Mouse (Mus musculus) heart, embryonic 11.5 days (tissue): ENCODE data around the gene Dclre1c. TPM values are rescaled to one million over a fixed set of nuclear protein-coding genes. Genes with fewer than 3 reads are reported as not detected.
"Not testable (repeated sequence)": the region's sequence is repeated elsewhere in the genome, so short reads cannot be mapped to it uniquely, and the experiment has no call there.

ENCODE experiments used
- ATAC-seq: fragments of 200-750 bp; cut with Nextera tagmentation; replicated peaks from 2 replicates; pipeline ENCODE4 v1.8.0; 2017; ENCODE audit warnings: moderate library complexity; ENCODE audit not compliant: insufficient number of reproducible peaks, low FRiP score, low TSS enrichment
- H3K27ac ChIP-seq: fragments of 300-500 bp; sonication (generic); 2 replicates; pipeline ENCODE4 v1.5.1; 2014; ENCODE audit warnings: mild to moderate bottlenecking, low read depth, low read length
- H3K27me3 ChIP-seq: fragments of 300-500 bp; sonication (generic); 2 replicates; pipeline ENCODE4 v1.6.1; 2014; ENCODE audit warnings: mild to moderate bottlenecking, low read length, mixed read lengths; ENCODE audit not compliant: control insufficient read depth, insufficient read depth
- H3K36me3 ChIP-seq: fragments of 300-500 bp; sonication (generic); 2 replicates; pipeline ENCODE4 v1.6.1; 2014; ENCODE audit warnings: mild to moderate bottlenecking, low read length, moderate library complexity, mixed read lengths; ENCODE audit not compliant: control insufficient read depth, insufficient read depth
- H3K4me1 ChIP-seq: fragments of 300-500 bp; sonication (generic); 2 replicates; pipeline ENCODE4 v1.6.1; 2014; ENCODE audit warnings: low read length; ENCODE audit not compliant: control insufficient read depth, insufficient read depth
- H3K4me2 ChIP-seq: fragments of 300-500 bp; sonication (generic); 2 replicates; pipeline ENCODE4 v1.6.1; 2014; ENCODE audit warnings: mild to moderate bottlenecking, moderate library complexity
- H3K4me3 ChIP-seq: fragments of 300-500 bp; sonication (generic); 2 replicates; pipeline ENCODE4 v1.5.1; 2014; ENCODE audit warnings: low read depth, low read length
- H3K9ac ChIP-seq: fragments of 300-500 bp; sonication (generic); 2 replicates; pipeline ENCODE4 v1.6.1; 2014; ENCODE audit warnings: mild to moderate bottlenecking, low read depth, low read length, moderate library complexity
- H3K9me3 ChIP-seq: fragments of 300-500 bp; sonication (generic); replicated peaks from 2 replicates; pipeline ENCODE4 v1.6.1; 2016; ENCODE audit warnings: low read length; ENCODE audit not compliant: control insufficient read depth
- WGBS: fragments of 180-500 bp; shearing (Covaris S2); extraction: QIAGEN DNeasy Blood & Tissue Kit; methylation state at CpG from one replicate; pipeline ENCODE4 v1.1.7; 2014; ENCODE audit not compliant: insufficient replicate concordance; 5-methylcytosine and 5-hydroxymethylcytosine counted together
- polyA plus RNA-seq: library from polyadenylated mRNA; unstranded; fragments of >200 nt; fragmentation: Nextera tagmentation; extraction: Ambion mirVana; gene quantifications from 2 replicates; pipeline ENCODE4 v1.2.1, GENCODE M21; 2014

Gene Dclre1c
- polyA plus RNA-seq, result 5.2 and 5.5 TPM in 2 replicates

- 2% methylated on average over 29 of the region's 29 CpGs for WGBS
Observed at GRCm38 (mm10) chr2:3423841-3424578, at the start of gene Dclre1c. Dclre1c (plus strand) TSS chr2:3424131.

GRCm38 (mm10) chr2:3387105-3387860 lies 36.6 kb upstream of the Dclre1c start:
- H3K36me3 ChIP-seq, result no peaks in the 10 kb centered on the region
- H3K4me2 ChIP-seq, result no peak overlapping the region
- H3K9me3 ChIP-seq, result no peaks in the 10 kb centered on the region
- ATAC-seq, result no peak
- no peak overlapping the region for H3K9ac ChIP-seq
- no peak overlapping the region for H3K4me3 ChIP-seq
- no peak overlapping the region for H3K27ac ChIP-seq
- no peaks in the 10 kb centered on the region for H3K4me1 ChIP-seq
- no peaks in the 10 kb centered on the region for H3K27me3 ChIP-seq
- WGBS, result 79% methylated on average over 6 of the region's 6 CpGs

More at GRCm38 (mm10) chr2:3423841-3424578, at the start of gene Dclre1c:
- Histone ChIP-seq H3K9me3 (no peaks in the 10 kb centered on the region), H3K4me1 (peaks cover 2% of the 10 kb centered on the region; the same call in 1 of the 2 replicates), H3K27ac (no peak within 1 kb of the TSS), H3K9ac (peak within 1 kb of the TSS; percentile 78), H3K4me3 (peak within 1 kb of the TSS; percentile 77), H3K27me3 (no peaks in the 10 kb centered on the region), H3K4me2 (peak within 1 kb of the TSS; percentile 95), H3K36me3 (no peaks in the 10 kb centered on the region)
- ATAC-seq, result peak; percentile 98

- ATAC-seq, result no peak
- no peak overlapping the region for H3K27ac ChIP-seq
- H3K27me3 ChIP-seq, result no peaks in the 10 kb centered on the region
- no peaks in the 10 kb centered on the region for H3K4me1 ChIP-seq
- H3K9me3 ChIP-seq, result no peaks in the 10 kb centered on the region
- no peak overlapping the region for H3K9ac ChIP-seq
- no peaks in the 10 kb centered on the region for H3K36me3 ChIP-seq
- no peak overlapping the region for H3K4me2 ChIP-seq
- H3K4me3 ChIP-seq, result no peak overlapping the region
- WGBS, result 75% methylated on average over 2 of the region's 2 CpGs
Observed at GRCm38 (mm10) chr2:3391945-3392344, 32.0 kb upstream of the Dclre1c start.

- not testable (repeated sequence) for H3K4me1 ChIP-seq, H3K27ac ChIP-seq, ATAC-seq, H3K4me2 ChIP-seq, H3K36me3 ChIP-seq, H3K9ac ChIP-seq, H3K27me3 ChIP-seq, H3K4me3 ChIP-seq, H3K9me3 ChIP-seq
- 71% methylated on average over 10 of the region's 10 CpGs for WGBS
Observed at GRCm38 (mm10) chr2:3397110-3397509, 26.8 kb upstream of the Dclre1c start, which contains the start of gene Olah. Olah (minus strand) TSS chr2:3397210.

- H3K9ac ChIP-seq, result no peak overlapping the region
- no peaks in the 10 kb centered on the region for H3K36me3 ChIP-seq
- H3K4me1 ChIP-seq, result no peaks in the 10 kb centered on the region
- ATAC-seq, result no peak
- H3K4me3 ChIP-seq, result no peak overlapping the region
- H3K27ac ChIP-seq, result no peak overlapping the region
- no peaks in the 10 kb centered on the region for H3K9me3 ChIP-seq
- WGBS, result 73% methylated on average over 4 of the region's 4 CpGs
- H3K4me2 ChIP-seq, result no peak overlapping the region
- no peaks in the 10 kb centered on the region for H3K27me3 ChIP-seq
Observed at GRCm38 (mm10) chr2:3405981-3406380, 17.9 kb upstream of the Dclre1c start.

- no peak overlapping the region for H3K4me2 ChIP-seq
- 73% methylated on average over 7 of the region's 7 CpGs for WGBS
- no peaks in the 10 kb centered on the region for H3K36me3 ChIP-seq
- H3K27ac ChIP-seq, result no peak overlapping the region
- H3K4me3 ChIP-seq, result no peak overlapping the region
- H3K4me1 ChIP-seq, result no peaks in the 10 kb centered on the region
- ATAC-seq, result no peak
- H3K9me3 ChIP-seq, result no peaks in the 10 kb centered on the region
- H3K9ac ChIP-seq, result no peak overlapping the region
- no peaks in the 10 kb centered on the region for H3K27me3 ChIP-seq
Observed at GRCm38 (mm10) chr2:3407756-3408155, 16.2 kb upstream of the Dclre1c start.

GRCm38 (mm10) chr2:3414241-3414640 lies 9.7 kb upstream of the Dclre1c start:
- ATAC-seq, result no peak

GRCm38 (mm10) chr2:3415676-3416075 lies 8.3 kb upstream of the Dclre1c start:
- H3K9ac ChIP-seq, result no peak overlapping the region
- WGBS, result 61% methylated on average over 1 of the region's 1 CpGs
- peaks cover 2% of the 10 kb centered on the region; the same call in 1 of the 2 replicates for H3K4me1 ChIP-seq
- H3K9me3 ChIP-seq, result no peaks in the 10 kb centered on the region
- no peak for ATAC-seq
- no peak overlapping the region for H3K4me3 ChIP-seq
- no peak overlapping the region for H3K27ac ChIP-seq
- peaks cover 8% of the 10 kb centered on the region for H3K27me3 ChIP-seq
- H3K4me2 ChIP-seq, result no peak overlapping the region
- H3K36me3 ChIP-seq, result no peaks in the 10 kb centered on the region

More at GRCm38 (mm10) chr2:3414241-3414640, 9.7 kb upstream of the Dclre1c start:
- H3K36me3 ChIP-seq, result no peaks in the 10 kb centered on the region
- no peaks in the 10 kb centered on the region; the same call in 1 of the 2 replicates for H3K4me1 ChIP-seq
- no peak overlapping the region for H3K27ac ChIP-seq
- WGBS, result 33% methylated on average over 4 of the region's 4 CpGs
- H3K27me3 ChIP-seq, result peaks cover 8% of the 10 kb centered on the region
- H3K9ac ChIP-seq, result no peak overlapping the region
- no peak overlapping the region for H3K4me2 ChIP-seq
- H3K4me3 ChIP-seq, result no peak overlapping the region
- no peaks in the 10 kb centered on the region for H3K9me3 ChIP-seq
